Mouse (Mus musculus) testis, adult 2 months (tissue): ENCODE measurements around the gene Chit1. TPM values are rescaled to one million over a fixed set of nuclear protein-coding genes. Genes with fewer than 3 reads are reported as not detected.

Source experiments
- H3K27ac ChIP-seq: fragments of 200-500 bp; 2 replicates; pipeline ENCODE4 v1.5.1; 2012; ENCODE audit warnings: low read depth, low read length; ENCODE audit not compliant: control insufficient read depth, insufficient read depth
- H3K27me3 ChIP-seq: fragments of 200-500 bp; 2 replicates; pipeline ENCODE4 v1.6.1; 2012; ENCODE audit warnings: mild to moderate bottlenecking, low read length, moderate library complexity; ENCODE audit not compliant: control insufficient read depth, insufficient read depth
- H3K36me3 ChIP-seq: fragments of 200-500 bp; 2 replicates; pipeline ENCODE4 v1.6.1; 2012; ENCODE audit warnings: mild to moderate bottlenecking, low read length; ENCODE audit not compliant: control insufficient read depth, insufficient read depth
- H3K4me1 ChIP-seq: fragments of 200-500 bp; 2 replicates; pipeline ENCODE4 v1.6.1; 2012; ENCODE audit warnings: low read length; ENCODE audit not compliant: control insufficient read depth, insufficient read depth
- H3K4me3 ChIP-seq: fragments of 200-500 bp; 2 replicates; pipeline ENCODE4 v1.5.1; 2012; ENCODE audit warnings: low read depth, mild to moderate bottlenecking, low read length, moderate library complexity, mixed read lengths; ENCODE audit not compliant: control insufficient read depth
- CTCF ChIP-seq: fragments of 200-500 bp; IDR thresholded peaks from 2 replicates; pipeline ENCODE4 v1.5.1; 2012; ENCODE audit warnings: low read depth, mild to moderate bottlenecking, inconsistent platforms, low read length, moderate library complexity; ENCODE audit not compliant: control insufficient read depth, insufficient read depth, insufficient replicate concordance
- POLR2A ChIP-seq: fragments of 200-500 bp; IDR thresholded peaks from 2 replicates; pipeline ENCODE4 v1.6.1; 2012; ENCODE audit warnings: low read depth, mild to moderate bottlenecking, inconsistent platforms, low read length, moderate library complexity; ENCODE audit not compliant: control insufficient read depth
- polyA plus RNA-seq: library from polyadenylated mRNA; depleted of rRNA; stranded (reverse); fragments of >200 nt; gene quantifications from 2 replicates; pipeline ENCODE4 v1.2.3, GENCODE M21; 2012

The Chit1 gene
- polyA plus RNA-seq, 1 experiment = 8.7 TPM

GRCm38 (mm10) chr1:134096264-134096934, 14.6 kb upstream of the Chit1 start:
- no peaks in the 10 kb centered on the region for H3K27me3 ChIP-seq
- TF ChIP-seq POLR2A (no peak), CTCF (no peak)
- peaks cover 32% of the 10 kb centered on the region for H3K4me1 ChIP-seq
- no peak overlapping the region for H3K4me3 ChIP-seq
- H3K36me3 ChIP-seq = no peaks in the 10 kb centered on the region
- peak overlapping the region; percentile 59; the same call in 1 of the 2 replicates for H3K27ac ChIP-seq

- TF ChIP-seq POLR2A (no peak), CTCF (no peak)
- Histone ChIP-seq H3K4me3 (no peak overlapping the region), H3K4me1 (peaks cover 29% of the 10 kb centered on the region), H3K36me3 (no peaks in the 10 kb centered on the region), H3K27ac (peak overlapping the region; percentile 5; the same call in 1 of the 2 replicates), H3K27me3 (no peaks in the 10 kb centered on the region)
Measured at GRCm38 (mm10) chr1:134097080-134097855, 13.8 kb upstream of the Chit1 start.

GRCm38 (mm10) chr1:134097956-134098725, 12.9 kb upstream of the Chit1 start:
- Histone ChIP-seq H3K4me3 (no peak overlapping the region), H3K27ac (peak overlapping the region; percentile 76), H3K4me1 (peaks cover 25% of the 10 kb centered on the region), H3K36me3 (no peaks in the 10 kb centered on the region), H3K27me3 (no peaks in the 10 kb centered on the region)
- TF ChIP-seq CTCF = no peak
- TF ChIP-seq POLR2A = no peak

- H3K4me3 ChIP-seq = peak overlapping the region; percentile 80
- TF ChIP-seq POLR2A (0 out of 2 replicates have a peak, but pooled peaks have one; percentile 46), CTCF (no peak)
- no peaks in the 10 kb centered on the region for H3K27me3 ChIP-seq
- peaks cover 17% of the 10 kb centered on the region for H3K4me1 ChIP-seq
- H3K36me3 ChIP-seq = no peaks in the 10 kb centered on the region
- H3K27ac ChIP-seq = peak overlapping the region; percentile 90
Measured at GRCm38 (mm10) chr1:134098726-134099515, 12.1 kb upstream of the Chit1 start.

GRCm38 (mm10) chr1:134099516-134100235, 11.4 kb upstream of the Chit1 start:
- Histone ChIP-seq H3K4me1 (peaks cover 17% of the 10 kb centered on the region), H3K4me3 (peak overlapping the region; percentile 80), H3K27me3 (no peaks in the 10 kb centered on the region), H3K36me3 (no peaks in the 10 kb centered on the region), H3K27ac (peak overlapping the region; percentile 90)
- no peak for TF ChIP-seq POLR2A
- TF ChIP-seq CTCF = no peak

- Histone ChIP-seq H3K36me3 (no peaks in the 10 kb centered on the region), H3K4me1 (peaks cover 17% of the 10 kb centered on the region), H3K27ac (no peak overlapping the region), H3K4me3 (no peak overlapping the region), H3K27me3 (no peaks in the 10 kb centered on the region)
- TF ChIP-seq POLR2A = no peak
- no peak for TF ChIP-seq CTCF
Measured at GRCm38 (mm10) chr1:134100401-134100800, 10.6 kb upstream of the Chit1 start.
